ENCODE assay signal across 8 mouse cellular contexts in the genomic region with DNA sequence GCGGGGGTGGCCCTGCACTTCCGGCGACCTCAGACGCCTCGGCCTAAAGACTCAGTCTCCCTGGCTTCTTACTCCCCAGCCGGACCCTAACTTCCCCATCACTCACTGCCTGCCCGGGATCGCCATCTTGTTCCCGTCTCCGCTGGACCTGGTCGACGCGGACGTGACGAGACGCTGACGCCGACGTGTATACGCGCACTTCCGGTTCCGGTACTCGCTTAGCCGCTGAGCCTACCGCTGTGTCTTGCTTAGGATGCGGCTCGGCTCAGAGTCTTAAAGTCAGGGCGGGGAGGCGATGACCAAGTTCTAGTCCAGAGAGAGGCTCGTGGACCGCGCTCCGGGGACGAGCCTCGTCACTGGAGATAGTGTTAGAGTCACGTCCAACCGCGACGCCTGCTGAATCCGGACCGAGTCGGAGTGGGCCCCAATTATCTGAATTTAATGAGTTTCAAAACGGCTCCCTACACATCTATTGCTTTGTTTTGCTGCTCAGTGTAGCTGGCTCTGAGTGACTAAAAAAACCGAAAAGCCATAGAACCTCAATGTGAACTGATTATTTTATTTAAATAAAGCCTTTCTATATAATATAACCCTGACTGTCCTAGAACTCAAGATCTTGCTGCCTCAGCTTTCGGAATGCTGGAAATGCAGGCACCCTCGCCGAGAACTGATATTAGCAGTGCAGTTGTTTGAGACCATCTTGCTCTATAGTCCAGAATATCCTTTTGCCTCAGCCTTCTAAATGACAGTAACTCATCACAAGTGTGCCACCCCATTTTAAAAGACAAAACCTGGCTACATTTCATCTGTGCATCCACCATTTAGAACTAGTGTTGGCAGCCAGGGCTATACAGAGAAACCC. TPM values are rescaled to one million over a fixed set of nuclear protein-coding genes. Genes with fewer than 3 reads are reported as not detected.
DNase-seq lines count a peak whose midpoint lies in the region; ATAC-seq and TF ChIP-seq lines count a peak whose summit lies in the region.

A gene (minus strand): TSS at position 163 of the 862 bp plus-strand sequence.

- DNase-seq in MEL-GATA-1-ER (ENCODE audit: extremely low read depth, low read depth), result peak; percentile 88
- peak; percentile 88 for DNase-seq in cerebellum, adult 8-10 months
- peak; percentile 95 for DNase-seq in forelimb bud, embryonic 11.5 days (ENCODE audit: low read depth, low spot score)
- peak; percentile 96 for DNase-seq in hindbrain, embryonic 10.5 days (ENCODE audit: low spot score)
- DNase-seq in layer of hippocampus, adult 9-11 months, result peak; percentile 94
- DNase-seq in lung, postnatal 0 days (ENCODE audit: low spot score), result peak; percentile 97
- DNase-seq in ovary, postnatal 14 days (ENCODE audit: low spot score), result peak; percentile 84
- DNase-seq in thymus, postnatal 14 days, result peak; percentile 92

- H3K9me3 ChIP-seq in hindbrain, embryonic 10.5 days, result no peaks in the 10 kb centered on the region
- no peaks in the 10 kb centered on the region for H3K9me3 ChIP-seq in lung, postnatal 0 days (ENCODE audit: low read length)

- peak within 1 kb of the TSS; percentile 85 for H3K4me3 ChIP-seq in hindbrain, embryonic 10.5 days
- H3K4me3 ChIP-seq in lung, postnatal 0 days (ENCODE audit: low read depth, low read length), result peak within 1 kb of the TSS; percentile 58

- no peak for TF ChIP-seq CTCF in lung, postnatal 0 days (IDR thresholded peaks at IDR 0.05)

- H3K4me2 ChIP-seq in lung, postnatal 0 days (replicated peaks; ENCODE audit: low read depth, low read length), result peak within 1 kb of the TSS; percentile 80

- H3K27me3 ChIP-seq in hindbrain, embryonic 10.5 days (ENCODE audit: insufficient read depth, poor library complexity, severe bottlenecking), result 0 out of 2 replicates have a peak, but pooled peaks cover 3% of the 10 kb centered on the region
- H3K27me3 ChIP-seq in lung, postnatal 0 days (replicated peaks; ENCODE audit: insufficient read depth, low read length), result no peaks in the 10 kb centered on the region

- peak within 1 kb of the TSS; percentile 49 for H3K9ac ChIP-seq in lung, postnatal 0 days (replicated peaks; ENCODE audit: low read depth)

- peak within 1 kb of the TSS; percentile 94 for H3K27ac ChIP-seq in hindbrain, embryonic 10.5 days
- H3K27ac ChIP-seq in lung, postnatal 0 days (ENCODE audit: low read length), result peak within 1 kb of the TSS; percentile 67

- ATAC-seq in lung, postnatal 0 days, result peak; percentile 100

- H3K4me1 ChIP-seq in hindbrain, embryonic 10.5 days (replicated peaks), result peaks cover 14% of the 10 kb centered on the region
- H3K4me1 ChIP-seq in lung, postnatal 0 days (ENCODE audit: insufficient read depth, low read depth, low read length), result peaks cover 3% of the 10 kb centered on the region; the same call in 1 of the 2 replicates

- WGBS in hindbrain, embryonic 10.5 days, result 5% methylated on average over 48 of the region's 48 CpGs
- WGBS in lung, postnatal 0 days, result 3% methylated on average over 48 of the region's 48 CpGs

- TF ChIP-seq EP300 in lung, postnatal 0 days (IDR thresholded peaks at IDR 0.05), result no peak

- H3K36me3 ChIP-seq in hindbrain, embryonic 10.5 days, result peaks cover 30% of the 10 kb centered on the region
- 0 out of 2 replicates have a peak, but pooled peaks cover 12% of the 10 kb centered on the region for H3K36me3 ChIP-seq in lung, postnatal 0 days (ENCODE audit: insufficient read depth, low read length)

RNA-seq across cellular contexts. Expression of the gene that starts here (rescaled TPM):
- polyA plus RNA-seq in hindbrain, embryonic 10.5 days (2016; fragmentation: Nextera tagmentation; extraction: Ambion mirVana), result 37.1 and 57.0 TPM in 2 replicates
- 58.5 and 59.7 TPM in 2 replicates for polyA plus RNA-seq in lung, postnatal 0 days (2015; fragmentation: Nextera tagmentation; extraction: Ambion mirVana)

Comparison
In these comparisons a context has a peak if more than half of its experiments do, and no peak if none do; other contexts are left out.
1. Peak in every context shown above with its lines: DNase-seq, ATAC-seq, H3K4me3 ChIP-seq and H3K27ac ChIP-seq.